13 mouse cellular contexts compared by ENCODE assay signal in the genomic region with DNA sequence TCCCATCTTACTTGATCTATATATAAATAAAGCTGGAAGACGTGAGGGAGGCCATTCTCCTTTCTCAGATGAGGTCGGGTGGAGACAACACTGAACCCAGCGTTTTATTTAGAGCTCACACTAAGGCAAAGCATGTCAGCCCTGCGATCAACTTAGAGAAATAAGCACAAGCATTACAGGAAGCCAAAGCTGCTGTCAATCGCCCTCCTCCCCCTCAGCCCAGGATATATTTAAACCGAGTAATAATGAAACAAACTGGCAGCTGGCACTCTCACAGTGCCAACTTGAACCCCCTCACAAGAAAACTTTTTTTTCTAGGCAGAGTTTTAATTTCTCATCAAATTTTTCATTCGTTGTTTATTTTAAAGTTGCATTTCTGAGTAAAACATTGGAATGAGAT. TPM values are rescaled to one million over a fixed set of nuclear protein-coding genes. Genes with fewer than 3 reads are reported as not detected.
DNase-seq lines count a peak whose midpoint lies in the region; ATAC-seq and TF ChIP-seq lines count a peak whose summit lies in the region.
"Had no signal": no experiment of that assay in that cellular context is flagged by ENCODE, and none has a peak within 500 bp of the region (broad histone marks: within the 10 kb centered on the region; RNA-seq: fewer than 3 reads in every experiment).

No protein-coding gene starts in this region.

- no peak for ATAC-seq in lung, embryonic 14.5 days (ENCODE audit: insufficient read depth)
- ATAC-seq in granulocyte monocyte progenitor cell, adult 5-6 weeks (replicated peaks; ENCODE audit: poor library complexity, severe bottlenecking), result peak; percentile 36; the same call in 1 of the 2 replicates
- ATAC-seq in megakaryocyte progenitor cell, adult 5-6 weeks (replicated peaks; ENCODE audit: poor library complexity), result 0 out of 2 replicates have a peak, but pooled peaks have one; percentile 27
- ATAC-seq in midbrain, postnatal 0 days (ENCODE audit: low FRiP score), result no peak
- ATAC-seq: forebrain, embryonic 15.5 days; liver, embryonic 12.5 days had no signal

- H3K27me3 ChIP-seq in lung, embryonic 14.5 days (ENCODE audit: insufficient read depth, low read length), result no peaks in the 10 kb centered on the region
- H3K27me3 ChIP-seq in CH12.LX (replicated peaks), result no peaks in the 10 kb centered on the region
- H3K27me3 ChIP-seq in midbrain, postnatal 0 days (ENCODE audit: insufficient read depth, low read length), result no peaks in the 10 kb centered on the region
- H3K27me3 ChIP-seq: embryonic facial prominence, embryonic 13.5 days; forebrain, embryonic 15.5 days; liver, embryonic 12.5 days had no signal

- TF ChIP-seq RAD21 in CH12.LX (IDR thresholded peaks at IDR 0.05; ENCODE audit: low read depth, low read length), result no peak

- no peak for TF ChIP-seq POLR2A in CH12.LX (IDR thresholded peaks at IDR 0.05; ENCODE audit: low read depth, low read length)

- no peaks in the 10 kb centered on the region for H3K9me3 ChIP-seq in lung, embryonic 14.5 days (ENCODE audit: low read depth, low read length)
- no peaks in the 10 kb centered on the region for H3K9me3 ChIP-seq in CH12.LX (replicated peaks; ENCODE audit: low read length)
- no peaks in the 10 kb centered on the region for H3K9me3 ChIP-seq in midbrain, postnatal 0 days (ENCODE audit: low read length)
- H3K9me3 ChIP-seq: embryonic facial prominence, embryonic 13.5 days; forebrain, embryonic 15.5 days; liver, embryonic 12.5 days had no signal

- H3K27ac ChIP-seq in lung, embryonic 14.5 days (ENCODE audit: low read depth), result no peak overlapping the region
- H3K27ac ChIP-seq in CH12.LX (ENCODE audit: insufficient read depth, low read depth), result no peak overlapping the region
- no peak overlapping the region for H3K27ac ChIP-seq in midbrain, postnatal 0 days (ENCODE audit: low read depth, low read length)
- H3K27ac ChIP-seq: embryonic facial prominence, embryonic 13.5 days; forebrain, embryonic 15.5 days; liver, embryonic 12.5 days had no signal

- 38% methylated on average over 7 of the region's 7 CpGs for WGBS in lung, embryonic 14.5 days
- WGBS in midbrain, postnatal 0 days, result 76% methylated on average over 7 of the region's 7 CpGs

- H3K79me2 ChIP-seq in CH12.LX (replicated peaks; ENCODE audit: control insufficient read depth, extremely low read depth, insufficient read depth, poor library complexity, severe bottlenecking), result no peaks in the 10 kb centered on the region

- no peak overlapping the region for H3K4me2 ChIP-seq in lung, embryonic 14.5 days
- peak overlapping the region; percentile 60; the same call in 1 of the 2 replicates for H3K4me2 ChIP-seq in CH12.LX (ENCODE audit: insufficient read depth, low read depth, poor library complexity, severe bottlenecking)
- no peak overlapping the region for H3K4me2 ChIP-seq in midbrain, postnatal 0 days (ENCODE audit: low read depth, low read length, poor library complexity, severe bottlenecking)
- H3K4me2 ChIP-seq: embryonic facial prominence, embryonic 13.5 days; forebrain, embryonic 15.5 days; liver, embryonic 12.5 days had no signal

- no peak for TF ChIP-seq CTCF in lung, embryonic 14.5 days (IDR thresholded peaks at IDR 0.05; ENCODE audit: low read depth)
- TF ChIP-seq CTCF in CH12.LX (conservative IDR thresholded peaks at IDR 0.05 in 1 of 2, IDR thresholded peaks at IDR 0.05 in 1 of 2; ENCODE audit: low read depth in 2 of 2, low read length in 2 of 2), result no peak
- no peak for TF ChIP-seq CTCF in midbrain, postnatal 0 days (IDR thresholded peaks at IDR 0.05)

- TF ChIP-seq EP300 in CH12.LX (IDR thresholded peaks at IDR 0.05; ENCODE audit: low read length), result no peak

- H3K9ac ChIP-seq in lung, embryonic 14.5 days, result no peak overlapping the region
- no peak overlapping the region for H3K9ac ChIP-seq in CH12.LX (ENCODE audit: insufficient read depth, low read depth)
- no peak overlapping the region for H3K9ac ChIP-seq in midbrain, postnatal 0 days (replicated peaks; ENCODE audit: low read length, poor library complexity, severe bottlenecking)
- H3K9ac ChIP-seq: embryonic facial prominence, embryonic 13.5 days; forebrain, embryonic 15.5 days; liver, embryonic 12.5 days had no signal

- H3K36me3 ChIP-seq in lung, embryonic 14.5 days (ENCODE audit: insufficient read depth), result no peaks in the 10 kb centered on the region
- no peaks in the 10 kb centered on the region for H3K36me3 ChIP-seq in CH12.LX (replicated peaks in 1 of 2; ENCODE audit: control insufficient read depth in 1 of 2, insufficient read depth in 1 of 2, low read length in 1 of 2)
- no peaks in the 10 kb centered on the region for H3K36me3 ChIP-seq in midbrain, postnatal 0 days (ENCODE audit: insufficient read depth, low read length)
- H3K36me3 ChIP-seq: embryonic facial prominence, embryonic 13.5 days; forebrain, embryonic 15.5 days; liver, embryonic 12.5 days had no signal

- peak; percentile 19 for DNase-seq in lung, embryonic 14.5 days
- no peak for DNase-seq in lung, postnatal 36 days
- no peak for DNase-seq in CH12.LX (ENCODE audit: extremely low read depth)
- no peak for DNase-seq in cerebellum, postnatal 25 days
- DNase-seq in midbrain, postnatal 0 days (ENCODE audit: low spot score), result no peak
- DNase-seq in embryo, embryonic 9.5 days (ENCODE audit: extremely low spot score), result no peak
- DNase-seq: cerebellum, adult 9-10 months; lung, postnatal 4 days had no signal

- in situ Hi-C loops in CH12.LX (cut with MboI; ENCODE audit: low pct_ligation_motif_present, low pct_unique_long_range_greater_than_20kb, low sequenced_read_pairs), result no loop called here

- no peaks in the 10 kb centered on the region for H3K4me1 ChIP-seq in lung, embryonic 14.5 days (ENCODE audit: insufficient read depth)
- H3K4me1 ChIP-seq in CH12.LX (ENCODE audit: control insufficient read depth in 1 of 2, insufficient read depth in 2 of 2), result peaks cover 0 to 12% of the 10 kb centered on the region in 2 experiments; a peak in 1 of 4 replicates
- H3K4me1 ChIP-seq in midbrain, postnatal 0 days (ENCODE audit: insufficient read depth, low read length), result no peaks in the 10 kb centered on the region
- H3K4me1 ChIP-seq: embryonic facial prominence, embryonic 13.5 days had no signal

- dilution Hi-C loops in CH12.LX (cut with MboI; ENCODE audit: extremely low pct_ligation_motif_present, extremely low pct_unique_long_range_greater_than_20kb, low sequenced_read_pairs), result no loop called here

- H3K4me3 ChIP-seq in lung, embryonic 14.5 days (ENCODE audit: low read depth, low read length), result no peak overlapping the region
- H3K4me3 ChIP-seq in CH12.LX (replicated peaks in 1 of 3; ENCODE audit: low read depth in 2 of 3, low read length in 2 of 3, poor library complexity in 1 of 3), result no peak overlapping the region
- H3K4me3 ChIP-seq in midbrain, postnatal 0 days (ENCODE audit: low read depth, low read length), result no peak overlapping the region
- H3K4me3 ChIP-seq: embryonic facial prominence, embryonic 13.5 days; forebrain, embryonic 15.5 days; liver, embryonic 12.5 days had no signal

TF ChIP-seq in CH12.LX, 34 proteins besides CTCF, POLR2A, EP300 and RAD21:
- TF ChIP-seq ETS1 (conservative IDR thresholded peaks at IDR 0.05; ENCODE audit: low read depth, low read length), result no peak
- no peak for TF ChIP-seq MYC (IDR thresholded peaks at IDR 0.05; ENCODE audit: low read depth, low read length)
- TF ChIP-seq TBP (conservative IDR thresholded peaks at IDR 0.05; ENCODE audit: low read depth, low read length), result no peak
- no peak for TF ChIP-seq SIN3A (IDR thresholded peaks at IDR 0.05; ENCODE audit: low read length)
- no peak for TF ChIP-seq MAZ (IDR thresholded peaks at IDR 0.05; ENCODE audit: low read depth, low read length)
- no peak for TF ChIP-seq NELFE (IDR thresholded peaks at IDR 0.05; ENCODE audit: low read depth, low read length)
- no peak for TF ChIP-seq PAX5 (IDR thresholded peaks at IDR 0.05; ENCODE audit: low read length)
- no peak for TF ChIP-seq JUN (IDR thresholded peaks at IDR 0.05; ENCODE audit: insufficient read depth, low read depth, low read length)
- TF ChIP-seq MEF2A (IDR thresholded peaks at IDR 0.05; ENCODE audit: borderline replicate concordance, low read depth, low read length), result no peak
- TF ChIP-seq ZC3H11A (IDR thresholded peaks at IDR 0.05; ENCODE audit: low read depth, low read length), result no peak
- no peak for TF ChIP-seq ELF1 (IDR thresholded peaks at IDR 0.05; ENCODE audit: low read depth, low read length)
- TF ChIP-seq HCFC1 (IDR thresholded peaks at IDR 0.05; ENCODE audit: low read depth, low read length), result no peak
- no peak for TF ChIP-seq IRF4 (IDR thresholded peaks at IDR 0.05; ENCODE audit: low read depth, low read length)
- no peak for TF ChIP-seq USF1 (IDR thresholded peaks at IDR 0.05; ENCODE audit: low read depth, low read length)
- no peak for TF ChIP-seq JUND (conservative IDR thresholded peaks at IDR 0.05; ENCODE audit: low read depth, low read length)
- TF ChIP-seq ZNF384 (IDR thresholded peaks at IDR 0.05; ENCODE audit: low read depth, low read length), result no peak
TF ChIP-seq in CH12.LX: peak in this region for 0.

RNA-seq across cellular contexts. Expression of a gene that starts 15.7 kb away (rescaled TPM):
- polyA plus RNA-seq in lung, embryonic 14.5 days (2014; fragmentation: Nextera tagmentation; extraction: Ambion mirVana), result 124 and 125 TPM in 2 replicates
- total RNA-seq in CH12.LX (2012; rRNA removed), result 63.4 and 77.6 TPM in 2 replicates
- total RNA-seq in CH12.LX (2014; rRNA removed), result 78.2 and 108 TPM in 2 replicates
- 74.2 and 76.9 TPM in 2 replicates for polyA plus RNA-seq in CH12.LX (2012; ENCODE audit: insufficient read length, low read depth)
- 113 and 147 TPM in 2 replicates for total RNA-seq in granulocyte monocyte progenitor cell, adult 5-6 weeks (2014; fragmentation: Nextera tagmentation)
- total RNA-seq in granulocyte monocyte progenitor cell, adult 5-6 weeks (2017), result 73.2 and 82.7 TPM in 2 replicates
- total RNA-seq in megakaryocyte progenitor cell, adult 5-6 weeks (2015), result 102 and 112 TPM in 2 replicates
- total RNA-seq in megakaryocyte progenitor cell, adult 5-6 weeks (2017), result 76.3 and 91.6 TPM in 2 replicates
- 54.4 and 56.4 TPM in 2 replicates for total RNA-seq in midbrain, postnatal 0 days (2014; rRNA removed)
- 81.7 and 86.1 TPM in 2 replicates for polyA plus RNA-seq in midbrain, postnatal 0 days (2015; fragmentation: Nextera tagmentation; extraction: Ambion mirVana)

Comparison
In these comparisons a context has a peak if more than half of its experiments do, and no peak if none do; other contexts are left out.
1. ATAC-seq: peak in granulocyte monocyte progenitor cell, adult 5-6 weeks (single experiment) and megakaryocyte progenitor cell, adult 5-6 weeks (single experiment); none in lung, embryonic 14.5 days (single experiment) and midbrain, postnatal 0 days (single experiment).